Mouse (Mus musculus) hematopoietic stem cell, adult 5-6 weeks (primary cell): ENCODE measurements at regions not wholly inside any gene's neighbourhood (a gene's known extent, or its start where the extent isn't known, plus 50 kb on each side); places are given as distances from the start of the nearest gene placed in this dataset.

Source experiments
- ATAC-seq, 2 experiments: fragments of 125-278 bp in 1 of 2; replicated peaks in 1 of 2; 2 replicates each; pipeline ENCODE4 v1.8.0; 2016 to 2017; ENCODE audit warnings: inconsistent platforms in 2 of 2, mild to moderate bottlenecking in 2 of 2, moderate number of reproducible peaks in 2 of 2, low read depth in 1 of 2, moderate TSS enrichment in 1 of 2; ENCODE audit not compliant: low FRiP score in 2 of 2, poor library complexity in 2 of 2, severe bottlenecking in 2 of 2, insufficient read depth in 1 of 2, low TSS enrichment in 1 of 2

DNA sequence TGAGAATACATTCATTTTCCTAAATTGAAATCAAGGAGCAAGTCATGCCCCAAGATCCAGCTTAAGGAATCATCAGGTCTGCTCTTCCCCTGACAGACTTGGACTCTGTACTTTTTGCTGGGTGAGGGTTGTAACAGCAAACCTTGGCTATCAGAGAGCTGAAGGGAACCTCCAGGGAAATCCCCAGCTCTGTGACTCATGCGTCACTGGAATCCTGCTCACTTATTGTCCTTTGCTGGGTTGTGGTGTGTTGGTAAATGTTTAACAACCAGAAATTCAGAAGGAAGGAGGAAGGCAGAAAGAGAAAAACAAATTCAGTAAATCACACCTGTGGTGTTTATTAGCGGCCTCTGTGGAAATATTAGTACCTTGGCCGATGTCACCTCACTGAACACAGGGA is 184.8 kb downstream of the Rnd3 start:
- ATAC-seq, result no peak

DNA sequence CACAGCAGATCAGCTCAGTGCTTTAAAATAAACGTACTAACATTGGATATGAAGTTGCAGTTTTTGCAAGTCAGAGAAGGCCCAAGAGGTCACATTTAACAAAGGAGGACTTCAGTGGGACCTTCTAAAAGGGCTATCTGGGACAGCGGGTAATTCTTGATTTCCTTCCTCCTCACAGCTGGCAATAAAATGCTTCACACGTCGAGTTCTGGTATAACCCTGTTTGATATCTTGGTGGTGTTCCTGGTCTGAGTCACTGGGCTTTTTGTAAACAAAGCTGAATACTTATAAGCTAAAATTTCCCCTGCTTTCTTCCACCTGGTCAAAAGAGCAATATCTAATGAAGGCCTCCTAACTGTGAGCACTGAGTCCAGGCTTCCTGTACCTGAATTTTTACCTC is 187.9 kb downstream of the Rnd3 start:
- no peak for ATAC-seq

DNA sequence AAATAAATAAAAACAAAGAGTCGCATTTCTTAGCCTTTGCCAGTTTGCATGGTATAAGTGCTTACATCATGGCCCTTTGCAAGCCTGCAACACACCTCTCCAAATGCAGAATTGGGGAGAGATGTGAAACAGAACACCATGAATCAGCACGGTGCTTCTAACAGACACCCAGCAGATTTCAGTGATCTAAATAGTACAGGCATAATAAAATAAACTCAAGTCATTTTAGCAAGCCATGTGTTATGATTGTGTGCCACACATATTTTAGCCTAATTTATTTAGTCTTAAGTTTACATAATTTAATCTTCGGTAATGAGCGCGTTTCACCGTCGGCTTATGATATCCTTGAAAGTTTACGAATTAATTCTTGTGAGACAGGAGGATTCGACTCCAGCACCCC is 189.6 kb downstream of the Rnd3 start:
- ATAC-seq, result no peak

DNA sequence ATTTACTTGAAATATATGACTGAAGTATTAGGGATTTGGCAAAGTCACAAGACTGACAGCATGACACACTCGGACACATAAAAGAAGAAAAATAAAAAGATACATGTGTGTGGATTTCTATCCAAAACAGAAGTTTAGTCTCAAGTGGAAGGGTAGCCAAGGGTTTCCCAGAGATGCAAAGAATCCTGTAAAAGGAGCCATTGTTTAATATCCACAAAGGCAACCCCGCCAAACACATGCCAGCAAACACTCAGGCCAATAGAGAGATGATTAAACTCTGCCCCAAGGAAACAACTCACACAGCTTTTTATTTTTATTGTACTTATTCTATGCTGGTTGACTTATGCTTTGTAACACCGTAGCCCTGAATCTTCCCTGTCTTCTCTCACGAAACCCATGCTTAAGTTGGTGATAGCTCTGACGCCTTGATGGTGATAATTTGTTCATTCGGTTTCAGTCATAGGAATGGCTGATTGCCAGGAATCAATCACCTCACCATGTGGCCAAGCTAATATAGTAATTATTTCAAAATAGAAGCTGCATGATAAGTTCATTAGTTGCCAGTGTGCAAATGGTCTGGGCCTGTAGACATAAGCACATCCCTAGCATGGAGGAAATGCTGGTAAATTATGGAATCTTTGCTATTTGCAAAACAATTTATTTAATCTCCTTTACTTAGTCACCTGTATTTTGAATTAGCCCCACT is 194.4 kb downstream of the Rnd3 start:
- ATAC-seq, result no peak

DNA sequence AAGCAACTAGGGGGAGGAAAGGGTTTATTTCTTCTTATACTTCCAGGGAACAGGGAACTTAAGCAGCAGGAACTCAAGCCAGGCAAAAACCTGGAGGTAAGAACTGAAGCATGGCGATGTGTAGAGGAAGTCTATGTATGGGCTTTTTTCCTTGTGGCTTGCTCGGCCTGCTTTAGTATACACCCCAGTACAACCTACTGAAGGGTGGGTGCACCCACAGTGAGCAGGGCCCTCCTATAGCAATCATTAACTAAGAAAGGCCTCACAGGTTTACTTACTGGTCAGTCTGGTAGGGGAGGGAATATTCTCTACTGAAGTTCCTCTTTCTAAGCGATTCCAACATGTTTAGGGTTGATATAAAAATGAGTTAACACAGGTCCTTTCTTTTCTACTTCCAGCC is 197.9 kb downstream of the Rnd3 start:
- no peak for ATAC-seq

DNA sequence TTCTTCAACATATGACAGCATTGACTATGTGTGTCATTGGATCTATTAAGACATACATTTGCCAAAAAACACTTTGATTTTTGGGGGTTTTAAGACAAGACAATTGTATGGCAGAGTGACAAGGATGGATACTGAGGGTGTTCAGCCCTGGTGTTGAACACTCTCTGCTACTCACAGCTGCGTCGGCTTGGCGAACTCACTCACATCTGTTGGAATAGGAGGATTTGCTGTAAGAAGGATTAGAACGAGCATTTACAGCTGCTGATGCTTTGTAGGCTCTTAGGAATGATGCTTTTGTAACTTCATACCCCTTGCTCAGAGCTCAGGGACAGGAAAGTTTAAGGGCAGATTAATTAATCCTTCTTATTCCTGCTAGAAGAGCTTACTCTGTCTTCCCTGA is 199.2 kb downstream of the Rnd3 start:
- ATAC-seq, result no peak

DNA sequence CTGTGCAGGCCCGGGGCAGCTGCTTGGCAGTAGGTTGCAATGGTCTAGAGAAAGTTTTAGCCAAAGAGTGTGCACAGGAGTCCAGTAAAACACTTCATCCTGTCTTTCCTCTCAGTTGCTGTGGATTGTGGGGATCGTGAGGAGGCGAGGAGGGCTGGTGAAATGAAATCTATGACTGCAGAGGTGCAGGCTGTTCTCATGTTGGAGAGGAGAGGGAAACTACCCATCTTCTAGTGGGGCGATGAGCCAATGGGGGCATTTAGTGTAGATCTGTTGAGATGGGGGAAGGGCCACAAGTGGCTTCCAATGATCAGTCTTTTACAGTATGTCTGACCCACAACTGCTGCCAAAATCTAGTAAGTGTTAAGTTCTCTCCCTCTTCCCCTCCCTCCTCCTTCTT is 203.4 kb downstream of the Rnd3 start:
- ATAC-seq, result no peak

DNA sequence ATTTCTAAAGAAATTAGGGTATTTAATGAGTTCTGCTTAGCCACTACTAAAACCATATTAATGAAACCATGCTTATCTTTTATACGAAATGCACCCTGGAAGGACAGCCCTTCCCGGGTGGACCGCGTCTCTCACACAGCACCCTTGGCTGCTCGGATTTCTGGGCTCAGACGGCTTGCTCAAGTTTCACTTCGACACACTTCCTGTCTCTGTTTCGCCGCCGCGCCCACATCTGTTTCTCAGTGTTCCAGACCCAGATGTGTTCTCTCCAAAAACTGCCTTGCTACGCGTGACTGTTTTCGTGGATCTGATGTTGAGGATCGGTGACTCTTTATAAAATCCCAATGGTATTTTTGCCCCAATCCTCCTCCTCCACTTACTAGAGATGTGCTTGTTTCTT is 205.7 kb downstream of the Rnd3 start:
- ATAC-seq, result no peak

DNA sequence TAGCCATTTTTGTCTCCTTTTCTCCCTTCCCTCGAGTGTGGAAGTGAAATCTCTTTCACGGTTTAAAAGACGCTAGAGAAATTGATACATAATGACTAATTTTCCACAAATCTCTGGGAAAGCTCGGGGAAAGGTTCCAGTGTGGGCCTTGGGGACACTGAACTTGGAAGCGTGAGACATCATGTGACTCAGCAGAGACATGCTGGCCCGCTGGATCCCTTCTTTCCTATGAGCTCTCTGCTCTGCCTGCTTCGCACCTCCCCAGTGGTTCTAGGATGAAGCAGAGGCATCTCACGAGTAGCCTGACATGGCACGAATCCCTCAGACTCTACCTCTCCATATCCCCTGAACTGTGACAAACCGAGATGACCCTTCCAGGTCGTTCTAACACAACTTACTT is 206.2 kb downstream of the Rnd3 start:
- ATAC-seq, result no peak

DNA sequence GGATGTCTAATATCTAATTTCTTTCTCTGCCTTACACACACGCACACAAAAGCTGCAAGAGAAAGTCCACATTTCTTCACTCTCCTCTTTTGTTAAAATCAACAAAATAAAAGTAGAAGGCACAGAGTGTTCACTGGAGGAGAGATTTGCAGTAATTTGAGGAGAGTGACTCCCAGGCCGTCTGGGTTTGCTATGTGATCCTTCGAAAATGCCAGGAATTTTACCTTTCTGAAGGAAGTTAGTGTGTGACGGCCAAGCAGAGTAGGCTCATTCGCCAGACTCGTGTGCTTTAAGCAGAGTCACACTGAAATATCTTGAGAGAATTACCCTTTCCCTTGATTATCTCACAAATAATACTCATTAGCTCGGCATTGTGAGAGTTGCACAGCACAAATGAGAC is 216.0 kb downstream of the Rnd3 start:
- ATAC-seq, result no peak

DNA sequence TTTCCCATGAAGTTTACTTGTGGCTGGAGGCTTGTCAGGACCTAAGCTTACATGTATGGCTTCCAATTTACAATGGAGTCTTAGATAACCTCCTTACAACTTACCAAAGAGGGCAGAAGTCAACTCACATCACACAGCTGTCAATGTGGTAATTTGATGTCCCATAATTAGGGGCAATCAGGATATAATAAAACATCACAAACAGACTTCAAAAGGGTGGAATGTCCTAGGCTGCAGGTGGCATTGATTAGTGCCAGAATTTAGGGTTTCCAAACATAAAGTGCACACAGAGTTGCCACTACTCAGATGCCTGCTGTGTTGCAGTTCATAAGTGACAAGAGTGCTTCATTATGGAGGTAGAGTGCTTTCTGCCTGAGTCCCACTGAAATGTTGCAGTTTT is 227.9 kb downstream of the Rnd3 start:
- no peak for ATAC-seq

DNA sequence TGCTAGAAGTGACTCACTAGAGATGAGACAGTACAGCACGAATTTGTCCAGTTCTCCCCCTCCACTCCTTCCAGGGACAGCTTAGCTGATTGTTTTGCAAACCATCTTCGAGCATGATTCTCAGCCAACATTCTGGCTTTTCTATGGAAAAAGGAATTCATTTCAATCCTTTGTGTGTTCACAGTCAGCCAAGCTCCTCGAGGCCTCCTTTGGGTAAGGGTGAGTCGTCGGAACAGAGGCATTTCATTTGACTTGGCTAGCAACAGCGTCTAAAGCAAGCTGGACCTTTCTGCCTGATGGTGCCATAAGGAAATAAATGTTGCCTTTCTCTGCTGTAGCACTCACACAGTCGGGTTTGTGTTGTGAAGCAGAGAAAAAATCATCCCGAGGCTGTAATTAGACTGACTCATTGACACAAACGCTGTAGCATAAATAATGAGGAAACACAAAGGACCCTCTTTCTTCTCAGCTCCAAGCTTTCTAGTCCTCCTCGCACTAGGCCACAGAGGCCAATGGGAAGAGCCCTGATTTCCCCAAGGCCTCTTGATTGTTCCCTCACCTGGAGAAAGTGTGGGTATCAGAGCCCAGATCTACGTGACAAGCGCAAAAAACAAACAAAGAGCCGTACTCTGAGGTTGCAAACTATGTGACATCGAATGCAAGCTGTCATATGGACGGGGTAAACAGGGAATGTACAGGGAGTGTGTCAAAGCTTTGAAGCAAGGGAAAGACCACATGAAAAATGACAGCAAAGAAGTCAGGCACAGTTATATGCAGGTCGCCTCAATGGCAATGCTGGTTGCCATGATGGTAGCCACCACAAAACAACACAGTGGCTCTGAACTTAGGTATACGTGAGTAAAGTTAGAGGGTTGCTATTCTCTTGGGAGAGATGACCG is 232.3 kb downstream of the Rnd3 start:
- ATAC-seq, result no peak

DNA sequence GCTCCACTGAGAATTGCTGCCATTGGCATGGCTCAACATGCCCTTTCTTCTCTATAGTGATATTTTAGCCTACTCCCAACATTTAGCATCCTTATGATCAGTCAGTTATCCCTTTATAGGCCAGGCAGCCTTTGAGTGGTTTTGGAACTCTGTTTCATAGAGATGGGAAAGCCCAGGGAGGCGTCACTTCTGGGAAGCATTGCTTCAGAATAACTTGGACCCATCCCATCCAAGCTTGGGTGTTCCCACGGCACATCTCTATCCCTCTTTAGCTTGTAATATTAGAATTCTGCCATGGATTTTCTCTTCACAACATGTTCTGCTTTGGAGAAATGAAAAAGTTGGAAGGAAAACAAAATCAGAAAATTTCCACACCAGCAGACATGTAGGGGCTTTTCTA is 233.8 kb downstream of the Rnd3 start:
- no peak for ATAC-seq

DNA sequence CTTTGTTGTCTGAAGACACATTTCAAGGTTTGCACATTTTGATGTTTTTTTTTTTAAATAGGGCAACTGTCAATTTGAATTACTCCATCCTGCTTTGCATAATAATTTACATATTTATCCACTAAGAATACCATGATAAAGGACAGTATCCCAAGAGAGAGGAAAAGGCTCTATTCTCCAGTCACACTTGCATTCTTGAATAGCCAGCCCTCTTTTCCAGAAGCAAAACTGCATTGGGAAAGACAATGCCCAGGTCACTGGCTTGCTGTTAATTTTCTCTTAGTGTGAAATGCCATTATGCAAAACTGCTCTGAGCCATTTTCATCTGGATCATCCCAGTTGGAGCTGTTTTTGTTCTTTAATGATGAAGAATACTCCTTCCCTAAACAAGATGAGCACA is 234.7 kb downstream of the Rnd3 start:
- no peak for ATAC-seq

DNA sequence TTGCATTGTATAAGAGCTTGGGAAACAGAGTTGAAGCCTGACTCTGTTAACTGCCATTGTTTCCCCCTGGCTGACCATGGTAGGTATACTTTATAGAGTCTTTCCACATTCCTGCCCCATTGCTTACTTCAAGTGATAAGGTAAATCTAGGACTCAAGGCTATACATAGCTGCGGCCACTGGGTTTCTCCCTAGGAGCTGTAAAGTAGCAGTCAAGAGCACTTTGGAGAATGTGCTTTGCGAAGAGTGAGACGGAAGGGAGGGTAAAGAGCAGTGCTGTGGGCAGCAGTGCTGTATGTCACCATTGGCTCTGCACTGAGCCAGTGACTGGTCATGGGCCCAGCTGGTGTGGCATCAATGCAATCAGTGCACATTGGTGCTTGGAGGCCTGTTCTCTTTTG is 240.1 kb downstream of the Rnd3 start:
- ATAC-seq, result no peak

DNA sequence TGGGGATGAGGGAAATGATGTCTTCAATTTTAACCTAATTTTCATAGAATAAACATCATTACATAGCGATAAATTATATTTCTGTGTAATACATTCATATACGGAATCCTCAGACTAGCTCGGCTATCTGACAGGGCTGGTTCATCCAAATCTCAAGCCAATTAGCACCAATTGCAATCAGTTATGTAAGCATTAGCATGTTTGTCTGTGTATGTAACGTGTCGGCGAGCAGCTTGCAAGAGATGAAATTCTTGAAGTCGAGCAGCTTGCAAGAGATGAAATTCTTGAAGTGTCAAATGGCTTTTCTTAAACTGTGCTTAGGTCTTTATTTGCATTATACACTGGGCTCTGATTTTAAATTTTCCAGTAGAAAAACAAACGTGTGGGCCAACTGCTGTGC is 246.2 kb downstream of the Rnd3 start:
- ATAC-seq, result no peak

DNA sequence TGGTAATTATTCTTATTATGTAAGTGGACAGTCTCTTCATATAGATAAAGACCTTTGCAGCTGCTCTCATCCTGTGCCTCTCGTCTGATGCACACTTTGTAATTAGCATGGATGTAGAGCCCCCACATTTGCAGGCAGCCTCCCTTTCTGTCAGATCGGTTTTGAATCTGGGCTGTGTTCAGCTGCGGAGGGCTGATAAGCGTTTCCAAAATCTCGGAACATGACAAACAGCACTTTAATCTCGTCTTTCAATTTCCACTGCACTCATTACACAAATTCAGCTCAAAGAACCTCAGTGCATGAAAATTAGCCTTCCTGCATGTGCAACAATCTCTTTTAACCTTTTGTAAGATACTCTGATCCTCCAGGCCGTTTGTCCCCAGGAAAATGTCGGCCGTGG is 246.7 kb downstream of the Rnd3 start:
- ATAC-seq, result no peak

DNA sequence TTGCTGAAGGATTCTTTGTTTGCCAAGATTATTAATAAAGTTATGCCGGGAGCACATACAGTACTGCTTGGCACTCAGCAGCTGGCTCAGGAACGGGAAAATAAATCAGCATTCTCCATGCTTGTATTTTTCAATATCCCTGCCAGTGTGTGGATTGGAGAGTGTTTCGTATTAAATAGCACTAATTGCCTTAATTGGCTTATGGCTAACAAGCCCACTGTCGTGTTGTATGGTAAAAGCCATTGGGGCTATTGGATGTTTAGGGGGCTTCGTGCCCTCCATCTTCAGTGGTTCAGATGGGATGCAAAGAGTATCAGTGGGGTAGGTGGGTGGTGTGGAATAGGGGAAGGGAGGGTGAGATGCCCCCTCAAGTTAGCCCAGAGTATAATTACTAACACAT is 259.9 kb downstream of the Rnd3 start:
- no peak for ATAC-seq

DNA sequence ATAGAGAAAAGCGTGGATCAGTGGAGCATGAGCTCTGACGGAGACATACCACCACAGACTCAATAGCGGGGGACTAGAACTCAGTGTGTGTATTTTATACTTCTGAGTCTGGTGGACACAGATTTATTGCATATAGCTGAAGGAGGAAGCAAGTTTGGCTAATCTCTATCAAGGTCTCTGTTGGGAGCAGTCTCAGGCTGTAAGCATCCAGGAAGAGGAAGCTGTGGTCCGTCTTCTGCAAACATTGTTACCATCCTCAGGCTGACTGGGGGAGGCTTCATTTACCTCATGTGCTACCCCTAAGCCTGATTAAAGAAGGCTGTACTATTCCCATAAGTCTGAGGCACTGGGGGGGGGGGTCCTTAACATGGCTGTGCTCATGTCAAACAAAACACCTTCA is 261.0 kb downstream of the Rnd3 start:
- peak; percentile 89 to 96 for ATAC-seq
